Mouse (Mus musculus): Measurements from ENCODE around the gene Rffl. TPM values are rescaled to one million over a fixed set of nuclear protein-coding genes. Genes with fewer than 3 reads are reported as not detected.

Gene Rffl
- total RNA-seq (2023), result 18.8 TPM

GRCm38 (mm10) chr11:82871031-82871446 lies at the start of gene Rffl:
Gene Rffl, minus strand, starts transcription at chr11:82871210.

GRCm38 (mm10) chr11:82910250-82910649 lies 39.2 kb upstream of the Rffl start, which contains the start of gene Unc45b:
Gene Unc45b, plus strand, starts transcription at chr11:82910550.

GRCm38 (mm10) chr11:82907651-82908607 lies 36.9 kb upstream of the Rffl start, which contains the start of gene Nle1:
Gene Nle1, minus strand, starts transcription at chr11:82908411.

GRCm38 (mm10) chr11:82891936-82892335 lies 20.9 kb upstream of the Rffl start, which contains the start of gene Fndc8:
Gene Fndc8, plus strand, starts transcription at chr11:82892124.

GRCm38 (mm10) chr11:82890342-82890762 lies 19.3 kb upstream of the Rffl start, which contains the start of gene Rad51d:
Gene Rad51d, minus strand, starts transcription at chr11:82890614.

GRCm38 (mm10) chr11:82780983-82781903 lies 89.8 kb downstream of the Rffl start, which contains the start of gene Lig3:
Gene Lig3, plus strand, starts transcription at chr11:82781108.

GRCm38 (mm10) chr11:82763742-82764437 lies 107.1 kb downstream of the Rffl start, which contains the start of the genes Cct6b and Zfp830:
Gene Cct6b, minus strand, starts transcription at chr11:82764321.
Gene Zfp830, plus strand, starts transcription at chr11:82764345.

Other genes with a start within 250 kb of the Rffl start
- gene Cct6b, start 106.9 kb downstream of the Rffl start, total RNA-seq (2023), result 0.79 TPM
- gene Zfp830, start 106.9 kb downstream of the Rffl start, total RNA-seq (2023), result 41.2 TPM
- gene Lig3, start 90.1 kb downstream of the Rffl start, total RNA-seq (2023), result 41.7 TPM
- 15.1 TPM for gene Rad51d, start 19.4 kb upstream of the Rffl start, total RNA-seq (2023)
- not detected for gene Fndc8, start 20.9 kb upstream of the Rffl start, total RNA-seq (2023)
- gene Nle1, start 37.2 kb upstream of the Rffl start, total RNA-seq (2023), result 77.4 TPM
- gene Unc45b, start 39.3 kb upstream of the Rffl start, total RNA-seq (2023), result not detected
- gene Slfn5, start 80.1 kb upstream of the Rffl start, total RNA-seq (2023), result 40.0 TPM
- 15.5 TPM for gene Slfn9, start 120.6 kb upstream of the Rffl start, total RNA-seq (2023)
- 52.1 TPM for gene Slfn8, start 149.6 kb upstream of the Rffl start, total RNA-seq (2023)
- gene Slfn2, start 193.9 kb upstream of the Rffl start, total RNA-seq (2023), result 173 TPM
- 113 TPM for gene Slfn1, start 245.6 kb upstream of the Rffl start, total RNA-seq (2023)

All from CD4-positive naive resting alpha-beta T cell, adult 76 days (primary cell).